Mouse (Mus musculus) G1E (cell line): ENCODE data around the gene Mfsd5.

Experiments used
- CTCF ChIP-seq: IDR thresholded peaks from 2 replicates; pipeline ENCODE4 v1.5.1; 2012; ENCODE audit warnings: low read depth, low read length, inconsistent platforms, mixed read lengths
- GATA1 ChIP-seq: IDR thresholded peaks from 2 replicates; pipeline ENCODE4 v1.6.1; 2012; ENCODE audit warnings: borderline replicate concordance, low read length, inconsistent platforms, mixed read lengths
- GATA2 ChIP-seq: IDR thresholded peaks from 2 replicates; pipeline ENCODE4 v1.6.1; 2012; ENCODE audit warnings: low read depth, low read length, inconsistent platforms, borderline replicate concordance
- POLR2AphosphoS5 ChIP-seq: IDR thresholded peaks from 2 replicates; pipeline ENCODE4 v1.6.1; 2012; ENCODE audit warnings: low read depth, low read length, inconsistent platforms; ENCODE audit not compliant: insufficient replicate concordance
- TAL1 ChIP-seq: conservative IDR thresholded peaks from 2 replicates; pipeline ENCODE4 v1.6.1; 2012; ENCODE audit warnings: low read depth, low read length, inconsistent platforms, mixed read lengths

DNA sequence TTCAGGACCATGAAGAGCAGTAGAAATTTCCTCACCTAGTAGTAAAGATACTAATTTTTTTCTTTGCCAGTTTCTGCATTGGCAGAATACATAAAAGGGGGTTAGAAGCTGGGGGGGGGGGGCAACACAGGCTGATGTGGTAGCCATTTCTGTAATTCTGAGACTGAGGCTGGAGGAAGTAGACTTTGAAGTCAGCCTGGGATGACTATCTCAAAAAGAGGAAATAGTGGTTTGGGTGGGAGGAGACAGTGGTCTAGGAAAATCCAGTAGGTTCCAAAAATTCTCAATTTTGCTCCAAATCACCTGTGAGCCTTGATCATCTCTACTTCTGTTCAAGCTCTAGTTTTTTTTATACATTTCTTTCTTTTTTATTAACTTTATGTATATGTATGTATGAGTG is 32.2 kb downstream of the Mfsd5 start:
- TF ChIP-seq CTCF (no peak), GATA1 (no peak), GATA2 (no peak), TAL1 (no peak), POLR2AphosphoS5 (no peak)
